Mouse (Mus musculus) stomach, postnatal 0 days (tissue): Measurements from ENCODE around the gene Pitpnm3.

Experiments used
- CTCF ChIP-seq: IDR thresholded peaks from 2 replicates; pipeline ENCODE4 v1.5.1; 2016; ENCODE audit warnings: antibody characterized with exemption, low read depth, mild to moderate bottlenecking, moderate library complexity
- EP300 ChIP-seq: optimal IDR thresholded peaks from 2 replicates; pipeline ENCODE3; 2016; ENCODE audit warnings: antibody characterized with exemption

DNA sequence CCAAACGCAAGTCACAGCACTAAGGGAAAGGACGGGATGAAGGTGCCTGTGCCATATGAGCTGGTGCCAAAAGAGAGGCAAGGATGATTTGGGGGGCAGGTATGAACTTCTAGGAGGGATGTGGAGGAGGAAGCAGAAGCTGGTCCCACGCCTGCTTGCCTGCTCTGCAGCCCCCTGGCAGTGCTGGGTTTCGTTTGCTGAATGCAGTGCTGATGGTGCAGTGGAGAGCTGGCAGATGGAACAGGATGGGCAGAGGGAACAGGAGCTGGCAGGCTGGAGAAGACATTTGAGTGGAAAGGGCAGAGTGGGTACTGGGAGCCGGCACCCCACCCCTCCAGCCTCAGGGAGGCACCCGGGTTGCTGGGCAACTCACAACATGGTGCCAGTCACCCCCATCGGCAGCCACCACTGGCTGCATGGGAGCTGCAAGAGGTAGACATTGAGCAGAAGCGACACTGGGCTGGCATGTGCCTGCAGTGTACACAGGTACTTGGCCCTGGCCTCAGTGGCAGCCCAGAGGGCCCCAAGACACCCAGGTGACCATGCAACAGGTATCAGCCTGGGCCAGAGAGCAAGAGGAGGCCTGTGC is 86.3 kb downstream of the Pitpnm3 start:
- TF ChIP-seq CTCF (no peak), EP300 (no peak)
